Mouse (Mus musculus): ENCODE data around the gene Rps2.

The Rps2 gene

DNA sequence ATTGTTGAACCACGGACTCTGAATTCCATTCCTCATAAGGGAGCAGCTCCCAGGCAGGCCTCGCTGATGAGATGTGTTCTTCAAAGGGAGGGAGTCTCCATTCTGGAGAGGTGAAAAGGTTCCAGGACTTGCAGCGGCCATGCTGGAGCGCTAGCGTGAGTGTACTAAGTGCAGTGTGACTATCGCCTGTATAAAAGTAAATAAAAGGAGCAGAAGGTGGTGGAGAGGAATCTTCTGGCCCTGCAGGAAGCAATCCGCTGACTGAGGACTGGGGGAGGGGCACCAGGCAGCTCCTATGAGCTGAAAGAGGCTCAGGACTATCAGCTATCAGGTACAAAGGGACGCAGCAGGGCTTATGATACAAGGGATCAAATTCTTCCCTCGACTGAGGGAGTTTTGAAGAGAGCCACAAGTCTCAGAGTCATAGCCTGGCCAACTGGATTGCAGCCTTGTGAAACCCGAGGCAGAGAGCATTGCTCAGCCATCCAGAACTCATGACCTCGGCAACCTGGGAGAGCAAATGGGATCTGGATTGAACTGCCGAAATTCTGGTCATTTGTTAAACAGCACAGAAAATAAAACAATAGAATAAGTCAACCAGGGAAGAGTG lies 48.5 kb downstream of the Rps2 start:
- no peak for DNase-seq (ENCODE audit: low spot score in 2 of 2)

DNA sequence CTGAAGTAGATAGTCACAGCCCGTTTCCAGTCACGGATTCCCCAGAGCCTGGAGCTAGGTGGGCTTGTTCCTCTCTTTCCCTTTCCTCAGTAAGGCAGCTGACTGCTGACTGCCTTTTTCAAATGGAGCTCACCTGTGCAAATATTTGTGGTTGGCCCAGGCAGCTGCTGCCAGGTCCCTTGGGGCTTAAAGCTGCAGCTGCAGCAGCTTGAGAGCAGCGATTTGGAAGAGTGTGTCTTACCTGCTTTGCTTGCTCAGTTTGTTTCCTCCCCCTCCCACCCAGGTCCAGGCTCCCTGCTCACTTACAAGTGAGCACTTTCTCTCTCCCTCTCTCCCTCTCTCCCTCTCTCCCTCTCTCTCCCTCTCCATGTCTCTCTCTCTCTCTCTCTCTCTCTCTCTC lies 51.2 kb downstream of the Rps2 start:
- no peak for DNase-seq (ENCODE audit: low spot score in 2 of 2)
